Mouse (Mus musculus) megakaryocyte, embryonic 14.5 days (primary cell): ENCODE measurements around the gene Csmd2.

ENCODE experiments used
- FLI1 ChIP-seq: IDR thresholded peaks from 2 replicates; pipeline ENCODE4 v1.6.1; 2012; ENCODE audit warnings: low read length, inconsistent platforms, mixed read lengths
- GATA1 ChIP-seq: IDR thresholded peaks from 3 replicates; pipeline ENCODE4 v1.6.1; 2012; ENCODE audit warnings: mixed read lengths, low read length, inconsistent platforms, borderline replicate concordance

GRCm38 (mm10) chr4:128326755-128327154 lies 339.1 kb downstream of the Csmd2 start:
- TF ChIP-seq GATA1 (no peak), FLI1 (no peak)
